Mouse (Mus musculus) T-cell, adult 2 months (primary cell): ENCODE results near the gene Dqx1.

Experiments used
- DNase-seq: peaks from one replicate; pipeline ENCODE4 v3.0.0; 2022; ENCODE audit warnings: low spot score

The Dqx1 gene

DNA sequence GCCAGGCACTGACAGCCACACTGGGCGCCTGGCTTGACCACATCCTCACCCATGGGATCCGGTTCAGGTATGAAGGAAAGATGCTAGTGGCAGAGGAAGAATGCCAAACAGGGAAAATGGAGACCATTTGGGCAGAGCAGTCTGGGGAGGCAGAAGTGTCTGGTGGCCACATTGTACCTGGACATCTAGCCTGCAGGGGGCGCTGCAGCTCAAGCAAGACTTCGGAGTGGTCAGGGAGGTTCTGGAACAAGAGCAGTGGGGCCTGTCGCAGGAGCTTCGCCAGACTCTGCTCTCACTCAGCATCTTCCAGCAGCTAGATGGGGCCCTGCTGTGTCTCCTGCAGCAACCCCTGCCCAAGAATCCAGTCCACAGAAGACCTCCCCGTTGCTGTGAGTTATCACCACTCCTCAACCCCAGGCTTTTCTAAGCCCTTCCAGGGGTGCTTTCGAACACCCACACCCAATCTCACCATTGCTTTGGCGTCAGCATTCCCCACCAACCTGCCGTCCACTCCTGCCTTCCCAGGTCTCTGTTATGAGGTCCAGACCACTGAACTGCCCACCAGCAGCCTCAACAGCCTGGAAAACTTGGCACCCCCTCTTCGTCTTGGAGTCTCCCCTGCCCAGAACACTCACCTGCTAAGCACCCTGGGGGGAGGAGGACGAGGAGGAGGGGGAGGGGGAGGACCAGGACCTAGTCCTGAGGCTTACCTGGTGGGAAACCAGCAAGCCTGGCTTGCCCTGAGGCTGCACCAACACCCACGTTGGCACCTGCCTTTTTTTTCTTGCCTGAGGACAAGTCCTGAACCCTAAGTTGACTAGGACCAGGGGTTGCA, 50.1 kb downstream of the Dqx1 start:
- DNase-seq, result peak; percentile 76

DNA sequence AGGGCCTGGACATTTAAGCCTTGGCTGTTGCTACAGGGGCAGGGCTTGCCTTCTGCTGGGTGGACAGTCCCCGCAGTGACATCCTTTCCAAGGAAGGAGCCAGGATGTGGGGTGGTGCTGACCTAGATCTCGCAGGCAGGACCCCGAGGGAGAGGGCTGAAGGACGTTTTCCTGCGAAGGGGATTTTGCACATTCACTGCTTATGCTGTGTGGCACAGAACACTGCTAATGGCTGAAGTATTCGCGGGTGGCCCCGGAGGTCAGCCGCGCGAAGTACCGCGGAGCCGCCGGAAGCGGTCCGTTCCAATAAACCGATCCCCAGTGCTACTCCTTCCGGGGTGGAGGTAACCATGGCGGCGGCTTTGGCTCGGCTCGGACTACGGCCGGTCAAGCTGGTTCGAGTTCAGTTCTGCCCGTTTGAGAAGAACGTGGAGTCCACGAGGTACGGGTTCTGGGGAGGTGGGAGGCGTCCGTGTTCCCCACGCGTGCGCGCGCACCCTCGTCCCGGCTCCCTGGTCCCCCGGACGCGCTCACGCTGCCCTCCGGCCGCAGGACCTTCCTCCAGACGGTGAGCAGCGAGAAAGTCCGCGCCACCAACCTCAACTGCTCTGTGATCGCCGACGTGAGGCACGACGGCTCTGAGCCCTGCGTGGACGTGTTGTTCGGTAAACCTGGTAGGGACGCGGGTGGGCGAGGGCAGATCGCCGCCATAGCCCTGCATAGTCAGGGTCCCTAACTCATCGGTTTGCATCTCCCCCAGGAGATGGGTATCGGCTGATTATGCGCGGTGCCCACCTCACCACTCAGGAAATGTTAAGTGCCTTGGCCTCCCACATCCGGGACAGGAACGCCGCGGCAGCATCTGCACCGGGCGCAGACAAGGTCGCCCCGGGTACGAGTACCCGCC, 51.4 kb downstream of the Dqx1 start, which contains the start of gene Mrpl53:
TSS of gene Mrpl53 (plus strand) at position 279 of the 907 bp plus-strand sequence.
- DNase-seq, result peak; percentile 63

DNA sequence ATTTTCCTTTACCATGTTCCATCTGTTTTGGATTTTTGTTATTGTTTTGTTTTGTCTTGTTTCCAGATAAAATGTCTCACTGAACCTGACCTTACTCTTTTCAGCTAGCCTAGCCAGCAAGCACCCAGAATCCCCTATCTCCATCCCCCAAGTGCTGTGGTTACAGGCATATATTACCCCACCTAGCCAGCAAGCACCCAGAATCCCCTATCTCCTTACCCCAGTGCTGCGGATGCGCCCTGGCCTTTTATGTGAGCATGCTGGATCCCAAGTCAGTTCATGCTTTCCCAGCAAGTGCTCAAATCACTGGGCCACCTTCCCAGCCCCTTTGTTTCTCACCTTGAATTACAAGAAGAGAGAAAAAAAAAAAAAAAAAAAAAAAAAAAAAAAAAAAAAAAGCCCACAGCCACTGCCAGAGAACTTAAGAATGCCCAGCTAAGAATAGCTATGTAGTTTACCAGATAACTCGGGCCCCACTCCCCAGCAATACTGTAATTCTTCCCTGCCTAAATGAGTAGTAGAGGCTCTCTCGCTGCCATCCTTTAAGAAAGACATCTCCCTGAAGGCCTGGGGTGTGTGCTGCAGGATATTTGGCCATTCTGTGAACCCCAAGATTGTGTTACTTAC, 54.0 kb downstream of the Dqx1 start:
- no peak for DNase-seq

DNA sequence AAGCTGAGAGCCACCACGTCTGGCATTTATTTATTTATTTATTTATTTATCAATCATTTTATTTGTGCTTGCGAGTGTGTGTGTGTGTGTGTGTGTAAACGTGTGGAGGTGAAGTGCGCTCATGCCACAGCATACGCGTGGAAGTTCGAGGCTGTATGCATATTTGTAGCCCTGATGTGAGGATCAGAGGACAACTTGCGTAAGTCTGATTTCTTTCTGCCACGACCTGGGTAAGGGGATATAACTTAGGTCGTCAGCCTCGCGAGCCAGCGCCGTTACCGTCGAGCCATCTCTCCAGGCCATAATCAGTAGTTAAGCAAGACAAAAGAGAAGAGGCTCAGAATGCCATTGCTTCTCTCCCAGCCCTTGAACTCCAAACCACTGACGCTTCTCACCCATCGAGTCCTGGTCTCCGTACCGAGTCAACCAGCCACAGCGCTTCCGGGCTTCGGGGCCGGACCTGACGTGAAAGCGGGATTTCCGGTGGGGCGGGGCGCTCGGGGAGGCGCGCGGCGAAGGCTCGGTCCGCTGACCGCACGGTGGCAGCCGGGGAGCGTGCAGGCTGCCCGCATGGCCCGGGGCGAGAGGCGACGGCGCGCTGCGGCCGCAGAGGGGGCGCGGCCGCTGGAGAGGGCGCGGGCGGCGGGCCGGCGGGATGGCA, 57.5 kb downstream of the Dqx1 start, which contains the start of gene Mogs:
TSS of gene Mogs (plus strand) at position 486 of the 661 bp plus-strand sequence.
- peak; percentile 87 for DNase-seq

DNA sequence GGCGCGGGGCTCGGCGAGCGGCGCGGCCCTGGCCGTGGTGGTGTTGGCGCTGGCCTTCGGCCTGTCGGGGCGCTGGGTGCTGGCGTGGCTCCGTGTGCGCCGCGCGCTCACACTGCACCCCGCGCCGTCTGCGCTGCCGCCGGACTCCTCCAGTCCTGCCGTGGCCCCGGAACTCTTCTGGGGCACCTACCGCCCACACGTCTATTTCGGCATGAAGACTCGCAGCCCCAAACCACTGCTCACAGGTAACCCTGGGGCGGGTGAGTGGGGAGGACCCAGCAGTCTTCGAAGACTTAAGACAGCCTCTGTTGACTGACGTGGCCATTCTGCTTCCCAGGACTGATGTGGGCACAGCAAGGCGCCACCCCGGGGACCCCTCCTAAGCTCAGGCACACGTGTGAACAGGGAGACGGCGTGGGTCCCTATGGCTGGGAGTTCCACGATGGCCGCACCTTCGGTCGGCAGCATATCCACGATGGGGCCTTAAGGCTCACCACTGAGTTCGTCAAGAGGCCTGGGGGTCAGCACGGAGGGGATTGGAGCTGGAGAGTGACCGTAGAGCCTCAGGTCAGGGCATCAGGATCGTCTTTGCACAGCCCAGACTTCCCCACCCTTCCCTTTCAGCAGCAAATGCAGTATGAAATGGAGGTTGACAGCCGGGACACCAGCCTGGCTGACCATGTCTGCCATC, 58.2 kb downstream of the Dqx1 start:
- peak; percentile 54 for DNase-seq

DNA sequence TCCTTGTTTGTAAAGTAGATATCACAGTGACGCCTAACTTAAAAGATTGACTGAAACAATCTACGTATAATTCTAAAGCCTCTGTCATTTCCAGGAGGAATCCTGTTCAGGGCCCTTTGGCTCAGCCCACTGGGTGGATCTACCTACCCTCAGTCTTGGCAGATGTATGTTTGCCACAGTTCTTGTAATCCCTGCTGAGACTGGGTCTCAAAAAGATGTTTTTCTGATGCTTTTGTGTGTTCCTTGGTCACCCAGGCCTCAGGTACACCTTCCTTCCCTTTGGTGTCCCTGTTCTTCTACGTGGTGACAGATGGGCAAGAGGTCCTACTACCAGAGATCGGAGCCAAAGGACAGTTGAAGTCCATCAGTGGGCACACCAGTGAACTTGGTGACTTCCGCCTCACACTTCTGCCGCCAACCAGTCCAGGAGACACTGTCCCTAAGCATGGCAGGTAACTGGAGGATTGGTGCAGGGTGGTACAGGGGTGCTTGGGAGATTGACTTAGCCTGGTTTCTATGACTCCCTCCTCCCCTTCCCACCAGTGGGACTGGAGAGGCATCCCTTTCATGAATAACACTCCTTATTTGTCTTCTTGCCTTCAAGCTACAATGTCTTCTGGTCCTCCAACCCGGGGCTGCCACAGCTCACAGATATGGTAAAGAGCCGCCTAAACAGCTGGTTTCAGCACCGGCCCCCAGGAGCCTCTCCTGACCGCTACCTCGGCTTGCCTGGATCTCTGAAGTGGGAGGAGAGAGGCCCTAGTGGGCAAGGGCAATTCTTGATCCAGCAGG, 58.9 kb downstream of the Dqx1 start:
- DNase-seq, result no peak
